Mouse (Mus musculus) induced T-regulatory cell, adult 2 months (primary cell): Measurements from ENCODE around the gene Batf3.

Source experiments
- DNase-seq: peaks from one replicate; pipeline ENCODE4 v3.0.0-alpha.2; 2012; ENCODE audit warnings: low read depth

Gene Batf3

DNA sequence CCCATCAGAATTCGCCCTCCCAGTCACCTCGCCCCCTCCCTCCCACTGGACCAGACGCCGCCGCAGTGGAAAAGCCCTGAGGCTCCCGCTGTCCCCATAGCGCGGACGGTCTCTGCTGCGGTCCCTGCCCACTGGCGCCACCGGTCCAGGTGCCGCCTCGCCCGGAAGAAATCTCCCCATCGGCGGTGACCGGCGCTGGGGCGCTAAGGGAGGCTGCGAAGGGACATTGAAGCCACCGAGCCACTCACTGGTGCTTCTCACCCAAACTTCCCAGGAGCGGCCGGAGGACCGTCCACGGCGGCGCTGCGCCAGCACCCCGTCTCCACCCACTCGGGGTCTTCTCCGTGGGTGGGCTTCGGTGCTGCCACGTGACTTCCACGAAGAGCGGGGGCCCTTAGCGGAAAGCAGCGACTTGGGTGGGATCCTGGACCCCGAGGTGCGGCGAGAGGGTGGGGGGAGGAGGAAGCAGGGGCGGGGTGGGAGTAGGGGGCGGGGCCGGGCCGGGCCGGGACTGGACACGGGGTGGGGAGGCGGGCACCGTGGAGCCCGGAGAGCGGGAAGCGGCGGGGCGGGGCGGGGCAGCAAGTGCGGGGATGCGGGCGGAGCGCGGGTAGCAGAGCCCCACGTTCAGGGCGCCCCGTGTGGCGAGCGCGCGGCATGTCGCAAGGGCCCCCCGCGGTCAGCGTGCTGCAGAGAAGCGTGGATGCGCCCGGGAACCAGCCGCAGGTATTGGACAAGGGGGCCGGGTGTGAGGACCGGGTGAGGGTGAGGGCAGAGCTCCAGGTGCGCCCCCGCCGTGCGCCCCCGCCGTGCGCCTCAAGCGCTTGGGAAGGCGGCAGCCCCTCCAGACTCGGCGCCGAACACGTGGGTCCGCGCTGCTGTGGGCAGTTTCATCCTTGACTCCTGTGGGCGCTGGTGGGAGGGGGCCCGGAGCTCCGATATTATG lies at the start of gene Batf3:
TSS of gene Batf3 (plus strand) at position 46 of the 946 bp plus-strand sequence.
- DNase-seq: peak; percentile 42

DNA sequence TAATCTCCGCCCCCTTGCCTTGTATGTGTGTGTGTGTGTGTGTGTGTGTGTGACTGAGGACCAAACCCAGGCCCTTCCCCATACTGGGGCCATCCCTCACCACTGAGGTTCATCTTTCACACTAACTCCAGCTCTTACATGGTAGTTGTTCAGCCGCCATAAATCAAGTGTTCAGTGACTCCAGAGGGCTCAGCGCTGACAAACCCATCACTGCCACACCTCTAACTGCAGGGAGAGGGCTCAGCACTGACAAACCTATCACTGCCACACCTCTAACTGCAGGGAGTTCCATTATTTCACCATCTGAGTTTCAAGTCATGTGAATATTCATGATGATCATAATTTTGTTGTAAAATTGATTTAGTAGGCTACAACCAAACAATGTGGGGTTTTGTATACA lies 44.1 kb upstream of the Batf3 start:
- no peak for DNase-seq

DNA sequence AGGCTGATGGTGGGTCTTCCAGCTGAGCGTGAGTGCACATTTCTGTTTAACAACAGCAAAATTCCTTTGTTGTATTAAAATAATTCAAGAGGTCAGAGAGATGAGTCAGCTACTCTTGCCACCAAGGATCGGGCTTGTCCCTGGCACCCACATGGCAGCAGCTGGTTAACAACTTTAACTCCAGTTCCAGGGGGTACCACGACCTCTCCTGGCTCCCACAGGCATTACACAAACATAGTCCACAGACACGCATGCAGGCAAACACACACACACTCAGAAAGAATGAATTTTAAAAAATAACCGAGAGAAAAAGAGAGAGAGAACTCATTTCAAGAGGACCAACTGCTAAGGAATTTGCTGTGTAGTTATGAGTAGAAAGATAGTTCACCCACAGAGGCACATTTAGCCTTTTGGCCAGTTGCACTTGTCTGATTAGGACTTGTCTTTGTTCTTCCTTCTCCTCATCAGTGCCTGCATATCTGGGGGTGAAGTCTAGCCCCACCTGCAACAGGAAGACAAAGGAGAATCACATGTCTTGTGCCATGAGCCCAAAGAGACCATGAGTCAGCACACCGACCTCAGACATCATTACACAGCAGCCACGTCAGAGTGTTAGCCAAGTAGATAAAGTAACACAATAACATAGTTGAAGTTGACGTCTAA lies 42.6 kb upstream of the Batf3 start:
- no peak for DNase-seq

DNA sequence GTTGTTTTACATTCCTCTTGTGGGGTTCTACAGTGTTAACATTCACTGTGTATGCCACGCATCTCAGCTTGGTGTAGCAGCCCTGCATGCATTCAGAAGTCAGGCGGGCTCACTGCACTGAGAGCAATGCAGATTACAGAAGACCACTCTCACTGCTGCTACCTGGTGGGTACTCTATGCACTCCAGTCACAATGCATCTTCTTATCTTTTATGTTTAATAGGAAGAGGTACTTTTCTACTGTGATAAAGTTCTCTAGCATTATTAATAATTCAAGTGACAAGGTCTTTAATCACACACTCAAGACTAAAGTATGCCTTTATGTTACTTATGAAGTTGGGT lies 42.1 kb upstream of the Batf3 start:
- DNase-seq: no peak

DNA sequence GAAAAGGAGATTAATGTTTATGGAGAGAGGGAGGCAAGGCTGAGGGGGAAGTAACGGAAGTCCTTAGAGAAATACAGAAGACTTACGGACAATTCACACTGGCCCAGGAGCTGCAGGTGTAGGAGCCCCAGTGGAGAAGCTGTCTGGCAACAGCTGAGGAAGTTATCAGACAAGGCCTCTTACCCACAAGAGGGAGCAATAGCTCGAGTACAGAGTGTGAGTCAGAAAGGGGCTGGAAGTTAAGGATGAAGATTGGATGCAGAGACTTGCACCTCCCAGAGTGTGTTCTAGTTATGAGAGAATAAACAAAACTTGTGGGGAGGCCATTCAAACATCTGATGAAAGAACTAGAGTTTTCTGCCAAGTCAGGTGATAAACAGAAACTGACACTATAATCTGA lies 40.2 kb upstream of the Batf3 start:
- DNase-seq: no peak

DNA sequence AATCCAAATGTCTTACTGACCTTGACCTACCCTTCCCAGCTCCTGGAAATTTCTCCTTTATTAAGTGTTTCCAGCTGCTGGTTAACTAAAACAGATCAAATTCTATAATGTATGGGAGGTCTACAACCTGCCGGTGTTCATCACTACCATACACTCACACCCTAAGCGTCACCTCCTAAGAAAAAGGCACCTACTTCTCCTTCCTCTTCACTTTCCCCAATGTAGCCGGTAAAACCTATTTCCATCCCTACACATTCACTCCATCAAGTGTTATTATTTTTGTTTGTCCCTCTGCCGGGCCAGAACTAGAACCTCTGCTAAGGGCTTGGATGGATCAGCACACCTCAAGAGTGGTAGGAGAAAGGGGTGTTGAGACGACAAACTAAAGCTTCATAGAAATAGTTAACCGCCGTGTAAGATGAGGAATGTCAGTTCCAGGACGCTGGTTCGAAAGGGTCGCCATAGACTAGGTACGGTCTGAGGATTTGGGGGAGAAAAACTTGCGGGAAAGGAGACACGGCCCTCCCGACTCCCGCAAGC lies 35.3 kb upstream of the Batf3 start:
- no peak for DNase-seq

DNA sequence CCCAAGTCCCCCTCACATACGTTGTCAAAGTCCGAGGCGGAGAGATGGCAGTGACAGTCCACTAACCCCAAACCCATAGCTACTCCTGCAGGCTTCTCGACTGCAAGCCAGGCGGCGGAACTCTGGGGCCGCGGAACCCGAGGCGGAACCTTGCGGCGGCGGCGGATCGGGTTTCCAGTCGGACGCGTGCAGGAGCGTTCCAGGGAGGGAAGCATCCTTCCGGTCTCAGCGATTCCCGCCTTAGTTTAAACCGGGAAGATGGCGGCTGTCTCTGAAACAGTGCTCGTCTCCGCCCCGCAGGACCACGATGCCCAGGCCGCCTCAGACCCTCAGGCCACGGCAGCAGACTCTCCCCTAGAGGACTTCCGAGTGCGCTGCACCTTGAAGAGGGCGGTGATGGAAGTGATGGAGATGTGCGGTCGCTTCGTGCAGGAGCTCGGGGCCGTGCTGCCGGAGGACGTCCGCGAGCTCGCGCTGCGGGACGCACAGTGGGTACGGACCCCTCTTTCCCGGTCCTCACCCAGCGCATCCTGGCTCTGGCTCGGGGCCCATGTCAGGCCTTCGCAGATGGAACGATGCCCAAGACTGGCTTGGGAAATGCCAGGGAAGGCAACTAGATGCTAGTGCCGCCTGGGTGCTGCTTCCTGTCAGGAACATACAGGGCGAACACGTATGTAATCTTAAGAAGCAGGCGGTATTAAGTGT lies 34.7 kb upstream of the Batf3 start, which contains the start of the genes Tatdn3 and Nsl1:
TSS of gene Tatdn3 (minus strand) at position 152 of the 705 bp plus-strand sequence.
TSS of gene Nsl1 (plus strand) at position 232 of the 705 bp plus-strand sequence.
- DNase-seq: peak; percentile 95

DNA sequence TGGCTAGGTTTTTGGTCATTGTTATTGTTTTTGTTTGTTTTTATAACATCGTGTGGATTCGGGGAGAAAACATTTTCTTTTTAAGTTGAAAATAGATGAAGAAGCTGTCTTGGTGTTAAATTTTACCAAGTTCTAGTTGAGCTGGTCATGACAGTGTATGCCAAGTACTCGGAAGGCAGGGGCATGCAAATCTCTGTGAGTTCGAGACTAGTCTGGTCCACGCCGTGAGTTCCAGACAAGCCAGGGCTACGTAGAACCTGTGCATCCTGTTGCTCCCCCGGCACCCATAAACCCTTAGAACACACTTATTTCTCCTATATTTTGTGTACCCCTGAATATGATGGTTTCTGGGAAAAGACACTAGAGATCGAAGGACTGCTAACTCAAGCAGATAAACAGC lies 33.9 kb upstream of the Batf3 start:
- DNase-seq: no peak

DNA sequence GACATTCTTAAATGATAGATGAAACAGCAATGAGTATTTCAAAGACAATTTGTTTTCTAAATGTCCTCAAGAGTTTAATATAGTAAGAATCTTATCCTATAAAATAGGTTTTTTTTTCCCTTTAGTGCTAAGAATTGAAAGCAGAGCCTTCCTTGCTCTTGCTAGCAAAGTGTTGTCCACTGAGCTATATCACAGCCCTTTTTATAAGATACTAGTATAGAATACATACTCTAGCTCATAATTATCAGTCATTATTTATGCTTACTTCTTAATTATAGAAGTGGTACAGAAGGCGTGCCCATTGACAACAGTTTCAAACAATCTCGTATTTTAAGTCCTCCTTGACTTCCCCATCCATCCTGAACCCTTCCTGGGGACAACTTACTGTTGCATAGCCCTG lies 33.1 kb upstream of the Batf3 start:
- DNase-seq: no peak

DNA sequence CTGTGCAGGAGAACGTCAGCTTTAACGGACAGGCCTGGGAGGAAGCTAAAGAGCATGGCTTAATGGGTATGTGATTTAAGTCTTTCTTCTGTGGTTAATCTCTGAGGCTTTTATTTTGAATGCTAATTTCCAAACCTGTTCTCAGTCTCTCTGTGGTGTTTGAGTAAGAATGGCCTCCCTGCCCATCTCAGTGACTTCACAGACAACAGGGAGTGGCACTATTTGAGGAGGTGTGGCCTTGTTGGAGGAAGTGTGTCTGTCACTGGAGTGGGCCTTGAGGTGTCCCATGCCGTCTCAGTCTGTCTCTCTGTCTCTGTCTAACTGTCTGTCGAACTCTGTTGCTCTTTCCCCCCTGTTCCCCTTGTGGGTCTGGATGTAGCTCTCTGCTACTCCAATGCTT lies 32.5 kb upstream of the Batf3 start:
- DNase-seq: no peak

DNA sequence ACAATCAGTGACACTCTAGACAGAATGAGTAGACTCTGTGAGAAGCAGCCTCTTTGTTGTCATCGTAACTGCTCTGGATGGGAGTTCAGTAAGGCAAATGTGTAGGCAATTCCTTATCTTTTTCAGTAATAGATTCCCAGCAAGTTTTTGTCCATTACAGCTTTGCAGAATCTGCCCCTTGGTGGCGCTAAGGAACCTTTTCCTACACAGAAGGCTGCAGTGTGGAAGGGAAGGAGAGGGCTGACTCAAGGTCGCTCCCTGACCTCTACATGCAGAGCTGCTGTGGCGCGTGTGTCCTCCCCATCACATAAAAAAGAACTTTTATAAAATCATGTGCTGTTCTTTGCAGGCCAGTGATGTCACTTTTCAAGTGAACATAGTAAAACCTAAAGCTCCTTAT lies 29.3 kb upstream of the Batf3 start:
- no peak for DNase-seq

DNA sequence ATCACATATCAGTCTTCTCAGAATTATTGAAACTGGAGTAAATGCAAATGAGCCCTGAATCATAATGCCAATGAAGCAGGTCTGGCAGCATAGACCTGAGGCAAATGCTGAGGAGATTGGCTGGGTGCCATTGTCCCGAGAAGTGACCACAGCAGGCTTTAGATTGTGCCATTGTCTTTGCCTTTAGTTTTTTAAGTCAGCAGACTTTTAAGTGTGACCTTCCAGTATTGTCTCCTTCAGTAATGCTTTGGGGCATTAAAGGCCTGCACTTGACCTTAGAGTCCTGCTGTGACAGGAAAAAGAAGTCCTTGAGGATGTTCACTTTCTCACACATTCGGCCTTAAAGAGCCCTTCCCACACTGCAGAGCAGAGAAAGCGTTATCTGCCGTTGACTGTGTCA lies 27.4 kb upstream of the Batf3 start:
- no peak for DNase-seq

DNA sequence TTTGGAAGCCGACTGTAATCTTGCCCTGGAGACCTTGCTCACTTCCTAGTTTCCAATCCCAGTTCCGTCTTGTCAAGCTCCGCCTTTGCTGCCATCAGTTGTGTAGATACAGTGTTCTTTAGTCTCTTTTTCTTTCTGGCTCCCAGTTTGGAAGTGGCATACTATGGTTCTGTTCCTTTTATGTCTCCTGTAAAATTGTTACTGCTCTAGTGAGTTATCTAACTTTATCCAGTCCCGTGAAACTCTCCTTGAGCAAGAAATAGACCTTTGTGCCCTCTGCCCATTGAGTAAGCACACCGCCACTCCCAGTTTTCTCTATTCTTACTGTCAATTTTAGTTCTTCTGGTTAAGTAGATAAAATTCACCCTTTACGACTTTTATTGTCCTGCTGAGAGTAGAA lies 26.0 kb upstream of the Batf3 start:
- DNase-seq: no peak

DNA sequence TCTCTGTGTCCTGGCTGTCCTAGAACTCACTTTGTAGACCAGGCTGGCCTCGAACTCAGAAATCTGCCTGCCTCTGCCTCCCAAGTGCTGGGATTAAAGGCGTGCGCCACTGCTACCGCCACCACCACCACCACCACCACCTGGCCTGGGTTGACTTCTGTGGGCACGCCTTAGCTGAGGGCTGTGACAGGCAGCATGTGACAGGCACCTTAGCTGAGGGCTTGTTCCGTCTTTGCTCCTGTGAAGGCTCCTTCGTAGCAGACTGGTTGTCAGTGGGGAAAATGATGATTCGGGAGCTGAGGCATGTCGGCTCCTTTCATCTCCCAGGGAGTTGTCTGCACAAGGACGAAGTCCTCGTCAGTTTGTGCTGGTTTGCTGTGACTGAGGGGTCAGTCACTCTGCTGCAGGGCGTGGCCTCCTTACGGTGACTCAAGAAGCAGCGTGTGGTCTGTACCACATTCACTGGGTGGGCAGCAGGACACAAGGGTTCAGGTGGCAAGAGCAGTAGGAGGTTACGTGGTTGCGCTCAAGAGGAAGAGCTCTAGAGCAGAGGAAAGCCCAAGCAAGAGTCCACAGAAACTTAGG lies 25.2 kb upstream of the Batf3 start:
- no peak for DNase-seq

DNA sequence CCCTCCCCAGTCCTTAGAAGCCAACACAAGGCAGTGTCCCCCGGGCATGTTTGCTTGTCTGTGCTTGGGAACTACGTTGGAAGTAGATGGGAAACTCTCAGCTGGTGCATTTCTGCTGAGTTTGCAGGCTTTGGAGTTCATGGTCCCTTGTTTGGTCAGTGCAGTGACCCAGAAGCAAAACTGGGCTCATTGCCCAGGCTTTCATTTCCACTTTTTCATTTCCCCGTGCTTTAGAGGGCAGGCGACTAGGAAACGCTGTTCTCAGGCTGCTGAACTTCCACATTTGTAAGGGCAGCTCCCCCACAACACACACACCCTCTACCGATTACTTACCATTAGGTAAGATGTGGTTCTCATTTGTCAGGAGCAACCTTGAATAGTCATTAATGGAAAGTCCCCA lies 24.6 kb upstream of the Batf3 start:
- no peak for DNase-seq

DNA sequence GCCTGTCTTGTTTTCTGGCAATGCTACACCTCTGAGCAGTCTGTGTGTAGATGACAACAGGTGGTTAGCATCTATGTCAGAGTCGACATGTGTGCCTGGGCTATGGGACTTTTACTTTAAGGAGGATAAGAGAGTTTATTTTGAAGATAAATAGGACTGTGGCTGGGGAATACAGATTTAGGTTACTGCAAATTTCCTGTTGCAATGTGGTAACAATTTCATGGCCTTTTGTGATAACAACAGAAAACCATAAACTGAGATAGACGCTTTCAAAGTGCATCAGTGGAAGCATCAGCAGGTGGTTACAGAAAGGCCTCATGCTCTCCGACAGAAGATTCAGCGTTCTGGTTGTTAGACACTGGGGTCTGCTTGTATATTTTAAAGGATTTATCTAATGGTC lies 24.2 kb upstream of the Batf3 start:
- no peak for DNase-seq

DNA sequence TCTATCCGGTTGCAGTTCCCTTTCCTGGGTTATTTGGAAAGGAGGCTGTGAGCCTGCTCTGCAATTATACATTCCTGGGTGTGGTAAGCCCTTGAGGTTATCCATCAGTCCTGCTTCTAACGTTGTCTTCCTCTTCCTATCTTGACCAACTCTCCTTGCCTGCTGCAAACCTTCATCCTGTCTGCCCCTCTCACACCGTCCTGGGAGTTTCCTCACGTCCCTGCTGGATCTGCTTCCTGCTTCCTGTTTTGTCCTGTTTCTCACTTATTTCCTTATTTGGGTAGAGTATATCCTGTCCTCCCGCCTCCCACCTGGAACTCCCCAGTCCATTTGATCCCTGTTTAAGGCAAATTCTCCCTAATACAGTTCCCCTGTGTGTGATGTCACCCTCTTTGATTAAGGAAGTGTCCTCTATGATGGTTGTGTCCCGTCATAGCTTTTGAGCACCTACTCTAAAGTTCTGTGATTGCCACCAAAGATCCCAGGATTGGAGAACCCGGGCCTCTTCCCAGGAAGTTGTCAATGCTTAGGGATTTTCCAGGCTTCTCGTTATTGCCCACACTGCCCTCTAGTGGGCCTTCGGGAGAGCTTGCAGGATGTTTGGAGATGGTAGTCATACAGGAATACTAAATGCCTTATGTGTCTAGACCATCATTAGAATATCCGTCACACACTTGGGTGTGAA lies 22.3 kb upstream of the Batf3 start:
- DNase-seq: peak; percentile 53

DNA sequence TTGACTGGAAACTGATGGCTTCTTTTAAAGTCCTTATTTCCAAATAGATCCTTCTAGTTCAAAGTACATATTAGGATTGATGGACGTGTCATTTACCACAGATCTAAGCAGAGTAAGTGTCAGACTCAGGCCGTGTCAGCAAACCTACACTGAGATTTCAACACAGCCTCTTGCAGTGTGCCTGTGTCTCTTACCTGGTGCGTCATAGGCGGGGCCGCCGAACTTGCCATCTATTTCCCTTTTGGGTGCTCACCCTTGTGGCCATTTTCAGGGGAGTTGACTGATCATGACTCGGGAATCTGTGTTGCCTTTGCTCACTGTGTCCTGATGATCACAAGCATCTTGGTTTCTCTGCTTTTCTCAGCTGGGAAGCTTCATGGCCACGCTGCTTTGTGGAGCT lies 14.4 kb upstream of the Batf3 start:
- no peak for DNase-seq

DNA sequence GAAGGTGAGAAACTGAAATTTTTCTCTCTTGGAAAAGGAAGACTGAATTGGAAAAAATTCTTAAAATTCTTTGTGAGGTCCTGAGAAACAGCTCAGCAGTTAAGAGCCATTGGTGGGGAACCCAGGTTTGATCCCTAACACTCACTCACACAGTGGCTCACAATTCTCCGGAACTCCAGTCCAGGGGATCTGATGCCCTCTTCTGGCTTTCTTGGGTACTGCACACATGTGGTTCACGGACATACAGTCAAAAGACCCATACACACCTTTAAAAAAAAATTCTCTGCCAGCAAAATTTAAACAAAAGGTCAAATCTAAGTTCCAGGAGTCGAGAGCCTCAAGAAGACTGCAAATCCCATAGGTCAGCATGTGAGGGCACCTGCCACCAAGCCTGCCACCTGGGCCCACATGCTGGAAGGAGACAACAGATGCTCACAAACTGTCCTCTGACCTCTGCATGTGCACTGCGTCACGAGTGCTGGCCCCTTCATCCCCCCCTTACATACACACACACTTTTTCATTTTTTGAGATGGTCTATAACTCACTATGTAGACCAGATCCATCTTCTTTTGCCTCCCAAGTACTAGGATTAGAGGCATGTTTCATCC lies 12.6 kb upstream of the Batf3 start:
- peak; percentile 70 for DNase-seq

DNA sequence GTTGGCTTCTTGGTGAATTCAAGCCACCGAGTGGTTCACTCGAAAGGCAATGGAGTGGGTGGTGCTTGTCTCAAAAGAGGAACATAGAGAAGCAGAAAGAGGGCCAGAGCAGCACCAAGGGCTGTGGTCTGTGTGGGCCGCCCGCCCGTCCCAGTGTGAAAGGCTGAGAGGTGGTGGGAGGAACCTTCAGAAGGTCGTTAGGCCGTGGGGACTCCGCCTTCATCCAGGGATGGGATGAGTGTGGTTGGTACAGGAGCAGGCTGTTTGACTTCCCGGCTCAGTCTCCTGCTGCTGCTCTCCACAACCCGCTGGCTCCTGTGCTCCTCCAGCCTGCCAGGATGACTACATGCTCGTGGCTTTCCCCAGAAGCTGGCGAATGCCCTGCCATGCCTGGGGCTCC lies 12.1 kb upstream of the Batf3 start:
- no peak for DNase-seq

DNA sequence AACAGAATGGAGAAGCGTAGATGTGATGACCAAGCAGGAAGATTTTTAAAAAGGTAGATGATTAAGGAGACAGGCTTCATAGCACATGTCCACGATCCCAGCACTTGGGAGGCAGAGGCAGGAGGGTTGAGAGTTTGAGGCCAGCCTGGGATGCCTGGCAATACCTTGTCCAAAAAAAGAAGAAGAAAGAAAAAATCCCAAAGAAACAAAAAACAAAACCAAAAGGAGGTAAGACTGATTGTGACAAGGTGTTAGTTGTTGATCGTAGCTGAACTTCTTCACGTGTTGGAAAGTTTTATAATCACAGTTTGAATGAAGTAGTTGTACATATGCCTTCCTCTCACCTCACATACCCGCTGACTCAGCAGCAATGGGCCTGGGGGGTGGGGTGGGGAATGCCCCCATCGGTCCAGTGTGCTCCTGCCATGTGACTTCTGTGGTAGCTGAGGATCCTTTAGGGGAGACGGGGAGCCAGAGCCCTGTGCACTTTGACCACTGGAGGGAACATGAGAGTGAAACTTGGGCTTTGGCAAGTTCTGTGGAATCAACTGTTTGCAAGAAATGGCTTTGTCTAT lies 11.3 kb upstream of the Batf3 start:
- no peak for DNase-seq
